Mouse (Mus musculus) intestine, postnatal 0 days (tissue): Measurements from ENCODE around the gene Klf13. TPM values are rescaled to one million over a fixed set of nuclear protein-coding genes. Genes with fewer than 3 reads are reported as not detected.

Experiments
- ATAC-seq: fragments of 200-750 bp; cut with Nextera tagmentation; 2 replicates; pipeline ENCODE4 v1.8.0; 2017; ENCODE audit warnings: mild to moderate bottlenecking, moderate TSS enrichment, moderate library complexity
- H3K27ac ChIP-seq: fragments of 300-500 bp; sonication (generic); 2 replicates; pipeline ENCODE4 v1.5.1; 2014; ENCODE audit warnings: mild to moderate bottlenecking, low read depth, low read length, moderate library complexity
- H3K27me3 ChIP-seq: fragments of 300-500 bp; sonication (generic); replicated peaks from 2 replicates; pipeline ENCODE4 v1.6.1; 2014; ENCODE audit warnings: low read length, mixed read lengths; ENCODE audit not compliant: control insufficient read depth, insufficient read depth
- H3K36me3 ChIP-seq: fragments of 300-500 bp; sonication (generic); 2 replicates; pipeline ENCODE4 v1.6.1; 2014; ENCODE audit warnings: mild to moderate bottlenecking, moderate library complexity; ENCODE audit not compliant: control insufficient read depth, insufficient read depth
- H3K4me1 ChIP-seq: fragments of 300-500 bp; sonication (generic); replicated peaks from 2 replicates; pipeline ENCODE4 v1.6.1; 2014; ENCODE audit warnings: antibody characterized with exemption, low read length, mixed read lengths; ENCODE audit not compliant: control insufficient read depth, insufficient read depth
- H3K4me2 ChIP-seq: fragments of 300-500 bp; sonication (generic); replicated peaks from 2 replicates; pipeline ENCODE4 v1.6.1; 2014; ENCODE audit warnings: low read depth, mild to moderate bottlenecking, moderate library complexity
- H3K4me3 ChIP-seq: fragments of 300-500 bp; sonication (generic); 2 replicates; pipeline ENCODE4 v1.5.1; 2014; ENCODE audit warnings: low read depth, low read length
- H3K9ac ChIP-seq: fragments of 300-500 bp; sonication (generic); 2 replicates; pipeline ENCODE4 v1.6.1; 2014; ENCODE audit warnings: mild to moderate bottlenecking, low read depth, low read length
- H3K9me3 ChIP-seq: fragments of 300-500 bp; sonication (generic); 2 replicates; pipeline ENCODE4 v1.6.1; 2016; ENCODE audit warnings: mixed run types; ENCODE audit not compliant: control insufficient read depth
- CTCF ChIP-seq: sonication (generic); IDR thresholded peaks from 2 replicates; pipeline ENCODE4 v1.5.1; 2016; ENCODE audit warnings: low read depth, mild to moderate bottlenecking, control low read depth, antibody characterized with exemption, moderate library complexity
- WGBS: fragments of 180-500 bp; shearing (Covaris S2); extraction: QIAGEN DNeasy Blood & Tissue Kit; methylation state at CpG from one replicate; pipeline ENCODE4 v1.1.7; 2014; 5-methylcytosine and 5-hydroxymethylcytosine counted together
- polyA plus RNA-seq: library from polyadenylated mRNA; unstranded; fragments of >200 nt; fragmentation: Nextera tagmentation; extraction: Ambion mirVana; gene quantifications from 2 replicates; pipeline ENCODE4 v1.2.1, GENCODE M21; 2015

The Klf13 gene
- polyA plus RNA-seq, 1 experiment from 2014 or later: 19.3 TPM

DNA sequence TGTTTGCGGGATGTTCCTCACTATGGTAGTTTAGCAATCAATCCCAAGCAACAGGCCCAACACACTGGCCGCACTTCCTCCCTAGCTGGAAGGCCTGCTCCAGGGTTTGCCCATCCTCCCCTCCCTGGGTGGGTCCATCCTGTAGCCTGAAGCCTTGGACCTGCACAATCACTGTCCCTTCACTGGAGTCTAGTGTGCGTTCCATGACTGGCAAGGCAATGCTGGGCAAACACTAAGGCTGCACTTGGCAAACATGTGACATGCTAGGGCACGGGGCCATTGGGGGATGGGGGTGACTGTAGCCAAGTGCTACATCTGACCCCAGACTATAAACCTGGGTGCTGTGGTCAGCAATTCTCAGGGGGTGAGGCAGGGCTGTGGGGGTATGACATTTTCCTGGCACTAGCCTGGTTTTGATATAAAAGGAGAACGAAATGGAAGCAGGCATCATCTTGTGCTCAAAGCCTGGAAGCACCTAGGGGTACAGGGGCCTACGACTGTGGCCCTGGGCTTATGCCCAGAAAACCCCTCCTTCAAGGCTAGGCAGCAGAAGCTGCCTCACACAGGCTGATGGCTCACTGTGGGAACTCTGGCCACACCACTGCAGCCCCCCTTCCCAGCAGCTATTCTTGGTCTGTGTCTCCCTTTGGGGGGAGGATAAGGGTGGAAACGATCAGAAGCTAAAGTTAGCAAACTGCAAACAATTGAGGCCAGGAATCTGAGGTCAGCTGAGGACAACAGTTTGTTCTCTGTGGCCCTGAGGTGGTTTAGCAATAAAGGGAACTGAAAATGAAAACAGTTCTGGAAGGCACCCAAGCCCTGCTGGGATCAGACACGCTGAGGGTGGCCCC lies 27.1 kb downstream of the Klf13 start:
- peaks cover 21% of the 10 kb centered on the region; the same call in 1 of the 2 replicates for H3K4me1 ChIP-seq
- no peaks in the 10 kb centered on the region for H3K36me3 ChIP-seq
- WGBS: 45% methylated on average over 8 of the region's 8 CpGs
- H3K4me3 ChIP-seq: no peak overlapping the region
- H3K9me3 ChIP-seq: no peaks in the 10 kb centered on the region
- TF ChIP-seq CTCF: no peak
- no peaks in the 10 kb centered on the region for H3K27me3 ChIP-seq
- H3K4me2 ChIP-seq: 0 out of 2 replicates have a peak overlapping the region, but pooled peaks have one; percentile 27
- H3K27ac ChIP-seq: peak overlapping the region; percentile 78
- ATAC-seq: peak; percentile 34; the same call in 1 of the 2 replicates
- H3K9ac ChIP-seq: no peak overlapping the region

DNA sequence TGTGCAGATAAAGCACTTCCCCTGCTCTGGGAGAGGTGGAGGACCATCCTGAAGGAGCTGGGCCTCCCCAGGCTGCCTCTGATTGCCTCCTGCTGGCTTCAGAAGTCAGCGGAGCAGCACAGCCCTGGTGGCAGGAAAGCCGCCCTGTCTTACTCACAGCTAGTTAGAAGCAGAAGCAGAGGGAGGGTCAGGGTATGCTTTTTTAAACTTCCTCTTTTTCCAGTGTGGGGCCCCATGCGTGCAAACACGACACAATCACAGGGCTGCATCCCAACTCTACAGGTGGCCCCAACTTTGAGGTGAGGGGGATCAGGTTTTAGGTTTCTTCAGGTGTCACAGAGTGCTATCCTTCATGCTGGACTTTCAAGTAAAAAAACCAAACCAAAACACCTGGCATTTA lies 27.8 kb downstream of the Klf13 start:
- Histone ChIP-seq H3K36me3 (no peaks in the 10 kb centered on the region), H3K27ac (peak overlapping the region; percentile 17; the same call in 1 of the 2 replicates), H3K4me3 (no peak overlapping the region), H3K9ac (no peak overlapping the region), H3K27me3 (no peaks in the 10 kb centered on the region), H3K4me1 (peaks cover 21% of the 10 kb centered on the region; the same call in 1 of the 2 replicates), H3K9me3 (no peaks in the 10 kb centered on the region), H3K4me2 (no peak overlapping the region)
- ATAC-seq: no peak
- 46% methylated on average over 4 of the region's 4 CpGs for whole genome bisulfite sequencing
- peak; percentile 45 for TF ChIP-seq CTCF

DNA sequence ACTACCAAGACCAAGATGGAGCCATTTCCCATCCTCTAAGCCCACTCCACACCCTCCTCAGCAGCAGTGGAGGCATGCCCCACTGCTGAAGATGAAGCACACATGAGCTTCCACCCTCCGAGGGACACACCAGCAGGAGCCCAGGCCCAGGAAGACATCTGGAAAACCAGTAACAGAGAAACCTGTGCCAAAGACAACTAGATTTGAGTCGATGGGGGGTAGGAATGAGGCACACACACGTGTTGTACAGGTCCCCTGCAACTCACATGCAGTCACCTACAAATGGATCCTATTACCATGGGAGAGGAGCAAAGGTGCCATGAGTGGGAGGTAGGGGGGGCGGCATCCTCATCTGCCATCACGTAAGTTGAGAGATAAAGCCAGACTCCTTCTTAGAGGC lies 28.5 kb downstream of the Klf13 start:
- ATAC-seq: no peak
- H3K4me3 ChIP-seq: no peak overlapping the region
- 73% methylated on average over 5 of the region's 5 CpGs for WGBS
- peaks cover 21% of the 10 kb centered on the region; the same call in 1 of the 2 replicates for H3K4me1 ChIP-seq
- no peaks in the 10 kb centered on the region for H3K36me3 ChIP-seq
- H3K4me2 ChIP-seq: no peak overlapping the region
- no peaks in the 10 kb centered on the region for H3K9me3 ChIP-seq
- no peak overlapping the region for H3K9ac ChIP-seq
- no peak for TF ChIP-seq CTCF
- H3K27ac ChIP-seq: no peak overlapping the region
- H3K27me3 ChIP-seq: no peaks in the 10 kb centered on the region

DNA sequence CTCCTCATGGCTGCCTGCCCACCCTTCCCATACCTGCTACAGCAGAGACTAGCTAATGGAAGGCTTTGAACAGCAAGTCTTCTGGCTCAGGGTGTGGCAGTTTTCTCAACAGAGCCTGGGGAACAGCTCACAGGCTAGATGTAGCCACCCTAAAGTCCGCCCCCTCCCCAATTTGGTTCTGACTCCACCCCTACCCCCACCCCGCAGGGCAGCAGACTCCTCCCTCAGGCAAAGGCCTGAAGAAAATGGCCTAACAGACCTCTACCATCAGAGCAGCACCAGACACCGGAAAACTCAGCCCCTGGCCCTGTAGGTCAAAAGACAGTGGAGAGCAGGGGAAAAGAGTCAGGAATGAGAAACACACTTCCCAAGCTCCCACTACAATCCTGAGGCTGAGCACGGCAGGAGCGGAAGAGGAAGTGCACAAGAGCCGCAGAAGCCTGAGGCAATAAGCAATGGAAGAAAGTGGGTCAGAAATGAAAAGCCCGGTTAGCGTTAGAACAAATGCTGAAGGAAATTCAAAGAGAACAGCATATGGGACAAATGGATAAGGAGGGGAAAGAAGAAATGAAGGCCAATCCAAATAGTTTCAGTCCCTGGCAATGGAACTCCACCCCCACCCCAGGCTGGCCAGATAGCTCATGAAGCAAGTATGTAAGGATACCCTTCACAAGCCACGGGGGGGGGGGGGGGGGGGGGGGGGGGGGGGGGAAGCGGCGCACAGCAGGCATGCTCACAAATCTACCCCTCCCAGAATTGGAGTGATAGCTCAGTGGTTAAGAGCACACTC lies 30.0 kb downstream of the Klf13 start:
- no peaks in the 10 kb centered on the region for H3K9me3 ChIP-seq
- TF ChIP-seq CTCF: no peak
- WGBS: 47% methylated on average over 9 of the region's 11 CpGs
- peaks cover 13% of the 10 kb centered on the region; the same call in 1 of the 2 replicates for H3K4me1 ChIP-seq
- H3K36me3 ChIP-seq: no peaks in the 10 kb centered on the region
- no peak overlapping the region for H3K9ac ChIP-seq
- no peak overlapping the region for H3K4me3 ChIP-seq
- H3K4me2 ChIP-seq: no peak overlapping the region
- ATAC-seq: no peak
- peak overlapping the region; percentile 31 for H3K27ac ChIP-seq
- no peaks in the 10 kb centered on the region for H3K27me3 ChIP-seq

DNA sequence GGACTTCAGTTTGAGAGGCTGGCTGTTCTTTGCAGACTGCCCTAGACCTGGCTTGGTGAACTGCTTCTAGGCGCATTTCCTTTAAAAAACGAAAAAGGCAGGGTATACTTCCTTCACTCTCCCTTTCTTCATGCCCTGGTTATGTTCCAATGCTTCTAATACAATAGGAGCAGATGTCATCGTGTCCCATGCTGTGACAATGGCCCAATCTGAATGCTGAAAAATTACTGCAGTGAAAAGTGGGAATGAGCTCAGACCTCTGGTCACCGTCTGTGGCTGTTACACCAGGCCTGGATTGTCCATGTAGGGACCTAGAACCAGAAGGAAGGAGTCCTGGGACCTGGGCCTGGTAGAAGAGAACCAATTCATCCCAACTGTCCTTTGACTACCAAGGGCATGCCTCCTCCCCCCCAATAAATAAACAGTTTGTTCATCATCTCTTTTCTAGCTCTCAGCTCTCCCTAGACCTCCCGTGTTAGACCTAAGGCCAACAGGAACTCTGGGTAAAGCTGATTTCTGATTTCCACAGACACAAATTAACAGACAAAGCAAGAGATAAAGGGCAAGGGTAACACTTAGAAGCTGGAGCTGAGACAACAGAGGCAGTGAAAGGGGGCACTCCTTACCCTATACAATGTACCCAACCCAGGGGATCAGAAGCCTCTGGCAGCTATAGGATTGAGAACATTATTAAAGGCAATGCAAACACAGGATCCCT lies 30.8 kb downstream of the Klf13 start:
- 80% methylated on average over 5 of the region's 5 CpGs for WGBS
- no peaks in the 10 kb centered on the region for H3K36me3 ChIP-seq
- H3K4me1 ChIP-seq: peaks cover 16% of the 10 kb centered on the region
- TF ChIP-seq CTCF: no peak
- H3K9me3 ChIP-seq: no peaks in the 10 kb centered on the region
- no peak for ATAC-seq
- no peak overlapping the region for H3K9ac ChIP-seq
- no peak overlapping the region for H3K4me3 ChIP-seq
- no peaks in the 10 kb centered on the region for H3K27me3 ChIP-seq
- peak overlapping the region; percentile 31 for H3K27ac ChIP-seq
- H3K4me2 ChIP-seq: no peak overlapping the region
